Mouse (Mus musculus) large intestine, adult 2 months (tissue): ENCODE results near the gene Tnn. TPM values are rescaled to one million over a fixed set of nuclear protein-coding genes. Genes with fewer than 3 reads are reported as not detected.
A peak's percentile ranks its signal among the peaks of the same experiment; 100 is the strongest.

Source experiments
- DNase-seq: peaks from one replicate; pipeline ENCODE4 v3.0.0-alpha.2; 2012; ENCODE audit warnings: low read depth, low spot score
- WGBS: fragments of 180-500 bp; shearing (Covaris S2); methylation state at CpG from one replicate; pipeline ENCODE4 v1.1.7; 2018; 5-methylcytosine and 5-hydroxymethylcytosine counted together
- polyA plus RNA-seq: library from polyadenylated mRNA; depleted of rRNA; stranded (reverse); fragments of >200 nt; gene quantifications from 2 replicates; pipeline ENCODE4 v1.2.3, GENCODE M21; 2012; rRNA removed

Gene Tnn
- 0.18 and 0.20 TPM in 2 replicates for polyA plus RNA-seq

DNA sequence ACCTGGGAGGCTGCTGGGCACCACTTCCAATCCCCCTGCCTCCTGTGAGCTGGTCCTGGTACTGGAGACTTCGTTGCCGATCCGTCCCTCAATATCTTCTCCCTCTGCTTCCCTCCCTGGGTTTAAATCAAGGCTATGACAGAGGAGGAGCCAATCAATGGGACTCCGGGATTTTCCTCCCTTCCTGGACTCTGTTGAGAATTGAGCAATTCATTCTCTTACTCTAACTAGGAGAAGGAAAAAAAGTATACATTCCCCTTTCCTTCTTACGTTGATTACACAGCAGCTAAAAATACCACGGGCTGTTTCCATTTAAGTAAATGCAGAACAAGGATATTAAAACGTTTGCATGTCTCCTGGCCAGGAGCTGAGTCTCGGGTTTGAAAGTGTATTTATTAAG lies at the start of gene Tnn:
Gene Tnn (minus strand): TSS at position 101 of the 400 bp plus-strand sequence.
- WGBS: 48% methylated on average over 8 of the region's 8 CpGs
- no peak for DNase-seq

DNA sequence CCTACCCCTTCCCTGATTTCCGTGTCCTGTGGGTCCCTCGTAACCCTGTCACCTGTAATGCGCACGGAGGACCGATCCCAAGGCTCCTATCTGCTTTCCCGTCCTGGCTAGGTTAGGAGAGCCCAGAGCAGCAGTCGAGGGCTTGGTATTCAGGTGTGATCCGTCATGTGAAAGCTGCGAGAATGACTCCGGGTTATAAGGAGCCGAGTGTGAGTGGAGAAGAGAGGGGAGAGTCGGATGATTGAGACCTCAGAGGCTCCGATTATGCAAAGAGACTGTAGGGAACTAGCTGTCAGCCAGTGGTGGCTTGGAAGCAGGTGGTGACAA lies 41.9 kb upstream of the Tnn start:
- under 1% methylated on average over 13 of the region's 13 CpGs for WGBS

GRCm38 (mm10) chr1:160194529-160195336 lies 41.4 kb upstream of the Tnn start, which contains the start of gene Mrps14:
Gene Mrps14, plus strand, starts transcription at chr1:160195215.
- peak; percentile 98 for DNase-seq
- WGBS: 6% methylated on average over 31 of the region's 31 CpGs

More for the DNA sequence above, 41.9 kb upstream of the Tnn start:
- no peak for DNase-seq

DNA sequence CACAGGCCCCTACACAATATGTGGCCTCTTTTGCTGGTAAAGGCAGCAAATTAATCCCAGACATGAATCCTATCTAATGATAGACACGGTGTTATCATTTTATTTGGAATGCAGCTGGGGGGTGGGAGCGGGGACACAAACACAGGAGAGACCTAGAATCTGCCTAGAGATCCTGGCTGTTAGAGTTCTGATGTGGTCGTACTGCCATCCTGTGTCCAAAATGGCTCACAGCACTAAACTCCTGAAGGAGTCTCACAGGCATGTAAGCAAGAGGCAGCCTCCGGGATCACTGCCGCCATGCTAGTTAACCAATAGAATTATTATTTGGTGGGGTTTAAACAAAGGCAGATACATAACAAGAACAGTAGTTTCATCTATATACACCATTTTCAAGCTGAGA lies 31.1 kb upstream of the Tnn start:
- DNase-seq: no peak
- 20% methylated on average over 5 of the region's 5 CpGs for WGBS

GRCm38 (mm10) chr1:160181216-160181615 lies 27.8 kb upstream of the Tnn start:
- WGBS: 20% methylated on average over 4 of the region's 4 CpGs
- no peak for DNase-seq

DNA sequence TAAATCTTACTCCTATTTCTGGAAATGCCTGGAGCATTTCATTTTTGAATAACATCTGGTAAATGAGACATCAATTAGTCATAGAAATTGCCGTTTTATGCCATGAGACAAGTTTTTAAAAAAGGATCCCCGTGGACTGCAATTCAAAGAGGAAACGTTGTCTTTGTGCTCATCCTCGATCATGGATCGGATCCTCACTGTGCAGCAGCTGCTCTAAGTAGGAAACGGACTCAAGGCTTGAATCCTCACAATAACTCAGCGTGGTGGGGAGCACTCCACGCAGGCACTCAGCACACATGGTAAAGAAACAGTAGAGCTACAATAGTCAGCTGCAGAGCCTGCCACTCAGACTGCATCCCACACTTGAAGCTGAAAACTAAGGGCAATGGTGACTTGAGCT lies 23.5 kb upstream of the Tnn start:
- 81% methylated on average over 8 of the region's 8 CpGs for WGBS
- no peak for DNase-seq

DNA sequence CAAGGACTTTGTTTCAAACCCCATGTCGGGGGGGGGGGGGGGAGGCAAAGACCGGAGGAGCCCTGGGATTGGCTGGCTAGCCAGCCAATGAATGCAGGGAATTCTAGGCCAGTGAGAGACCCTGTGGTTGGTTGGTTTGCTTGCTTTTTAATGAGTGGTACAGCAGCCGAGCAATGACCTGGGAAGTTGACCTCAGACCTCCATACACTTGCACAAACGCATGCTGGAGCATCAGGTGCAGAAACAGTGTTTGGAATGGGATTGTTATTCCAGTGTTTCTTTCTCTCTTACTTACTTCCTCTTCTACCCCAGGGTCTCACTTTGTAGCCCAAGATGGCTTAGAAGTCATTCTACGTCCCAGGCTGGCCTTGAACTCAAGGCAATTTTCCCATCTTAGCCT lies 13.2 kb upstream of the Tnn start:
- DNase-seq: no peak
- WGBS: 78% methylated on average over 4 of the region's 5 CpGs

GRCm38 (mm10) chr1:160158190-160158589 lies 4.8 kb upstream of the Tnn start:
- 96% methylated on average over 2 of the region's 2 CpGs for WGBS
- DNase-seq: no peak

DNA sequence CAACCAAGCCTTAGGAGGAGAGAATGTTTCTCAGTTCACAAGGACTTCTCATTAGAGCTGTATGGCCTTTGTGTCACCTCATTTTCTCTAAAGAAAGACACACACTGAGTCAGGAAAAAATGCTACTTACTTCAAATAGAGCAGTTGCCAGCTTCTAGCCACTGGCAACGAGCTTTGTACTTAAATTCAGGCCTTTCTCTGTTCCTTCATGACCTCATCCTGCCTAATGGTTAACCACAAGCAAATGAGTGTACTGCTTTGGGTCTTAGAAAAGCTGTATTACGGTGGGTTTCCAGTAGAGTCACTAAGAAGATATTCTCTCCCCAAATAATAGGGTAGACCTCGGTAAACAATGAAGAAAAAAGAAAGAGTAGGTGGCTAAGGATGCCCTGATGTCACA lies 2.7 kb downstream of the Tnn start:
- no peak for DNase-seq
- WGBS: 51% methylated on average over 3 of the region's 3 CpGs

GRCm38 (mm10) chr1:160149291-160149906 lies 4.0 kb downstream of the Tnn start:
- no peak for DNase-seq
- WGBS: 61% methylated on average over 11 of the region's 11 CpGs

DNA sequence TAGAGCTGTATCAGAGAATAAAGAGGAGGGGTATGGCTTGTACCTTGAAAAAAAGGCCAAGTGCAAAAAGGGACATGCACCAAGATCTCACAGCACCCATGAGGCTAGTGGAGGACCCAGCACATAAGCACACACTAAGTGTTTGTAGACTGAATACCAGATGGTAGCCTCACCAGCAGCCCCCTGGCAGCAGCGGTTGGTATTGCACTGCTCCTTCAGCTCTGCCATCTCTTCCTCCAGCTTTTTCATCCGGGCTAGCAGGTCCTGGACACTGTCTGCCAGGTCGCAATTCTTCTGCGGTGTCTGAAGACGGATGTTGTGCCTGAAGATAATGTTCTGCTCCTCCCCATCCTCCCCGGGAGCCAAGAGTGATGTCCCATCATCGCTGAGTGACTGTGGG lies 6.1 kb downstream of the Tnn start:
- 86% methylated on average over 7 of the region's 7 CpGs for WGBS
- no peak for DNase-seq

DNA sequence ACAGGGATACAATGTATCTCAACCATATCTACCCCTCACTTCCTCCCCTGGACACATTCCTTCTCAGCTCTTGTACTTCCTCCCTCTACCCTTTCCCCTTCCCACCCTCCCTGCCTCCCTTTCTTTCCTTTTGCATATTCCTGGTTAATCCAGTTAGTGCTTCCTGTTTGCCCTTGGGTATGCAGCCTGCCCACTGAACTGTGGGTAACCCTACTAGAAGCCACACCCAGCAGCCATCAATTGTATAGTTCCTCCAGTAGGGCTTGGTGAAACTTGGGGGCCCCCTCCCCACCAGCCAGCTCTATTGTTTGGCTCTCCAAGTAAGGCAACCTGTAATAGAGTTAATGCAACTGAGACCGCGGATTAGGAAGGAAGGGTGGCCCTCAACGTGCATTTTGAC lies 7.8 kb downstream of the Tnn start:
- 72% methylated on average over 3 of the region's 3 CpGs for WGBS
- DNase-seq: no peak

DNA sequence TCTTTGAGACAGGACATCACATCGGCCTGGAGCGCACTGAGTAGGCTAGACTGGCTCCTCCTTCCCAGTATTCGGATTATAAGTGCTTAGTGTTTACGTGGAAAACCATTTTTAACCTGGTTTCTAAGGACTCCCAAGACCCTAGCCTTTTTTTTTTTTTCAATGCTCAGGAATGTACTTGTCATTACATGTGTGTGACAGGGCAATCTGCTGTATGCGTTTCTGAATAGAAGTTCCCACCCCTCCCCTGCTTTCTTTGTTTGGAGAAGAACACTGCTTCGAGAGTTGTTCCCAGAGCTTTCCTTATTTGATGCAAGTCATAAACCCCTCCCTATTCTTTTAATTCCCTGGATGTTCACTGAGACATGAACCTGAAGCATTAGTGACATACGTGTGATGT lies 9.0 kb downstream of the Tnn start:
- DNase-seq: no peak
- WGBS: 62% methylated on average over 7 of the region's 7 CpGs

- no peak for DNase-seq
- 50% methylated on average over 7 of the region's 7 CpGs for WGBS
These were observed 17.0 kb downstream of the Tnn start for GRCm38 (mm10) chr1:160136362-160136890.

DNA sequence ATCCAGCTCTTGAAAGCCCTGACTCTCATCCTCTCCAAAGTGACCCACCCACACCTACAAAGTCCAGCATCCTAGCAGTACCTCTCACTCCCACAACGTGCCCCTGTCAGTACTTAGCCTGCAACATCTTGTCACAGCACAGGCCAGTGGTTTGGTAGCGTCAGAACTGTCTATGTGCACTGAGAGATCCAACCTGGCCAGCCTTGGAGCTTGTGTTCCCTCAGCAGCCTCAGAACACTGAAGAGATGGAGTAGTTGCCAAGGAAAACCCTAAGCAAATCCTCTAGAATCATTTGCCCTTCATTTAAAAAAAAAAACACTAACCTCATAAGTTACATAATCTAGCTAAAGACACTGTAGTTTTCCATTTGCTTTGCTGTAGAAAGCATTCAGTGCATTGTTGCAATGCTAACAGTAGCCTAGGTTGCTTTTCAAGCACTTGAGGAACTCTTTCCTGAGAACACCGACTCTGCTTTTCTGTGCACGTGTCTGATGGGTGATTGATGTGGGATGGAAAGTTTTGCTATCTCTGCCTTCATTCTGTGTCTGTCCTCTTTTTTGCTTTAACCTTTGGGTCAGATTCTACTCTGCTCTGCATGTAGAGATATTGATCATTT lies 19.8 kb downstream of the Tnn start:
- WGBS: 53% methylated on average over 4 of the region's 4 CpGs
- DNase-seq: no peak

DNA sequence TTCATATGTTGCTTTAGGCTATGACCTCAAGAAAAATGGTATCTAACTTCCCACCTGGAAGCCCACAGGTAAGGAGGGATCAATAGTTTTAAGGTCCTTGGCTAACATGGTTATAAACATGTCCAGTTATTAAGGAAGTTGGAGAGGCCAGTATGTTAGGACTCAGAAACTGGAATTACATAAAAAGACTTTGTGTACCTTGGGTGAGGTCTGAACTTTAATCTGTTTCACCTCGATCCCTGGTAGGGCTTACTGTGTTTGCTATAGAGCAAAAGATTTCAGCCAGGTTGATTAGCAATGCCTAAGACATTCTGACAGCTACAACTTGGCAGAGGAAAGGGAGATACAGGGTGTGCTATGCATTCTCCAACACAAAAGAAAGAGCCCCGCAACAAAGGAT lies 29.4 kb downstream of the Tnn start:
- WGBS: 38% methylated on average over 2 of the region's 2 CpGs
- peak; percentile 19 for DNase-seq

DNA sequence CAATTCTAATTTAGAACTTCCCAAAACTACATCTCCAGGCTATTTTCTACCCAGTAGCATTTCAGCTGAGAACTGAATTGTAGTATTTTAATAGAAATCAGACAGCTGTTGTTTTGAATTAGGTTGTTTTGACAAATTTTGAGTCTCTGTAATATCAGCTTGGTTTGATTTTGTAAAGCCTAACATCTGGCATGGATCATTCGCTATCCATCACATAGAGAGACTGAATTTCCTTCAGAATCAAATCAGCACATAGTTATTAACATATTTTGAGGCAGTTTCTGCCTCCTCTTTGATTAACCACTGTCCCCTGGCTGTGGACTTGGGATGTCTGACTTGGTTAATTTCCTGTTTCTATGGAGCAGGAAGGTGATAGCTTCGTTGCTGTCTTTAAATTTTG lies 44.8 kb downstream of the Tnn start:
- no peak for DNase-seq
- WGBS: 63% methylated on average over 2 of the region's 2 CpGs

GRCm38 (mm10) chr1:160105426-160105825 lies 48.0 kb downstream of the Tnn start:
- DNase-seq: no peak
- 56% methylated on average over 5 of the region's 5 CpGs for WGBS

DNA sequence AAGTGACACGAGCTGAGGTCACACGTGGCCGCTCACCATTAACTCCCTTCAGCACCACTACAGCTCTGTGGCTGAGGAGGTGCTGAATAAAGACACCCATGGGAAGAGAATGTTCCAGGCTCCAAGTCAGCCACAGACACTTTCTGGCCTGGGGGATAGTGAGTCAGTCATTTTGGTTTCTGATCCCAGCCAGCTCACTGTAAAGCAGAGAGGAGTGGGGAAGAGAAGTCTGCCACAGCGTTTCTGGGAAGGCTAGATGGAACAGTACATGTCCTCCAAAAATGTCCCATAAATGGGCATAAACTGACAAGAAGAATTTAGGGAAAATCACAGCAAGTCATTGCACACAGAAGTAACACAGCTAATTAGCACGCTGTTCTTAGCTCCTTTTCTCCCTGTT lies 52.4 kb downstream of the Tnn start:
- no peak for DNase-seq
- WGBS: 75% methylated on average over 5 of the region's 5 CpGs

DNA sequence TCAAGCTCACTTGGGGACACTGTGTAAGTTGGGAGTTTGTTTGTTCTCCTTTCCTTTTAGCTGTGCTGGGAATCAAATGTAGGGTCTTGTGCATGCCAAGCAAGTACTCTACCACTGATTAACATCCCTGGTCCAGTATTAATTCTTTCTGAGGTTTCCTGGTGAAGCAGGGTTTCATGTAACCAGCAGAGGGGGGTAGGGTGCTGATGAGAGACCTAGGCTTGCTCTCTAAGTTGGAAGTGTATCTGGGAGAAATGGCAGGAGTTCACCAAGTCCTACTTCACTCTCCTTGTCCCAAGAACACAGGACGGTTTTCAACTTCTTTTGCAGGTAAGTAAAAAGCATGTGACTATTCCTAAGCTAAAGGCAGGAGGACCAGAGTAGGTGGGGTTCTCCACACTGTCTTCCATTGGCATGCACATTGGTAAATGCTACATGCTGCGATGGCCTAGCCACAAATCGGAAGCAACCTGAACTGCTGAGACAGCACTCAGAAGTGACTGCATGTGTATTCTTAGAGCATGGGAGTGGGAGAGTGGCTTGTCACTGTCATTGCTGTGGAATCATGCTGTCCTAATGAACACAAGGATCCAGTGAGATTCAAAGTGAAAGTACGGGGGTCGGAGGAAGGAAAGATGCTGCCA lies 53.6 kb downstream of the Tnn start:
- 85% methylated on average over 5 of the region's 5 CpGs for WGBS

More for the DNA sequence above, 53.6 kb downstream of the Tnn start:
- DNase-seq: no peak
